Mouse (Mus musculus): ENCODE measurements around the gene Gpr87.
A peak's percentile ranks its signal among the peaks of the same experiment; 100 is the strongest.
"Not testable (repeated sequence)": the region's sequence is repeated elsewhere in the genome, so short reads cannot be mapped to it uniquely, and the experiment has no call there.

Gpr87 gene

DNA sequence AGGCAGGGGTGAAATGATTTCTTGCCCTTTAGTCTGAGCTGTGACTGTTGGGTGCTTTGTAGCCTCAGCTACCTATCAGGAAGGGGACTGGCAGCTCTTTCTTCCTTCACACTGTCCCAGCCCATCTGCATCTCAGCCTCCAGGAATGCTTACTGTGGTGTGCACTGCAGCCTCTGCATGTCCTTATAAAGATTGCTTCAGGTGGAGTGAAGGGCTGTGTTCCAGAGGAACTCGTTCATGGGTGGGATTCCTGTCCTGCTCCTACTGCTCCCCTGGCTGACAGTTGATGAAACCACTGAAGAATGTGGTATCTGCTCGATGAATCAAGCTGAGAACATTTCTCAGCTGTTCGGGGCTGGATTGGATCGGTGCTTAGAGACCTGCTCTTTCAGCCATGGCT is 7.6 kb downstream of the Gpr87 start:
- DNase-seq (ENCODE audit: low spot score in 2 of 2): no peak

DNA sequence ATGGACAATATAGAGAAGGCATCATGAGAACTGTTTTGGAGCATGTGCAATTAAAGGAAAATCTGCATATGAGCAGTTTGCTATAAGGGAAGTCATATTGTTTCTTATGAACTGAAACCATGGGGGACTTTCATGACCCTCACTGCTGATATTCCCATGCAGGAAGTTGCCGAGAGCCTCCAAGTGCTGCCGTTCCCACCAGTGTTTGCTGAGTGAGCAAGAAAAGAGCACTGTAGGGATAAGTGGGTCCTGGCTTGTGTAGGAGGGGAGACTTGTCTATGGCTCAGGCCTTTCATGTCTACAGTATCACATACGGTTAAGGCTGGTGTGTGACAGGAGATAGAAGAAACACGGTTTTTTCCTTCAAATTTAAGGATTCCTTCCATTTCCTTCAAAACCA is 9.2 kb downstream of the Gpr87 start:
- DNase-seq (ENCODE audit: low spot score in 2 of 2): no peak

- DNase-seq (ENCODE audit: low spot score in 2 of 2): no peak
Observed at GRCm38 (mm10) chr3:59182129-59182528, 12.8 kb downstream of the Gpr87 start.

- DNase-seq (ENCODE audit: low spot score in 2 of 2): no peak
Observed at GRCm38 (mm10) chr3:59181134-59181533, 13.8 kb downstream of the Gpr87 start.

DNA sequence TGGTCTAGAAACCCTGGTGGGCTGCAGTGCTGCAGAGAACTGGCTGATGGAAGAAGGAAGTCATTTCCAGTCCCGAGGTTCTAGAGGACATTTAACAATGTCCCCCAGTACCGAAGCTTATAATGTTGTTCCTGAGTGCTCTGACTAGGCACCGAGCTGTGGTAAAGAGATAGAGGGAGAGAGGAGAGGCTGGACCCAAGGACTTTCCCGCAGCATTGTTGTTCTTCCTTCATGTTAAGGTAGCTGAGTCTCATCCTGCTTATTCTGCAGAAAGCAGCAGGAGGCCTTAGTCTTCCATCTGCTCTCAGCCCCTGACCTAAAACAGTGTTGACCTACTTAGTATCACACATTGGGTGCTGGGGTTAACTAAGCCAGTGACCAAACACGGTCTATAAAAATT is 18.0 kb downstream of the Gpr87 start:
- DNase-seq (ENCODE audit: low spot score in 2 of 2): no peak

DNA sequence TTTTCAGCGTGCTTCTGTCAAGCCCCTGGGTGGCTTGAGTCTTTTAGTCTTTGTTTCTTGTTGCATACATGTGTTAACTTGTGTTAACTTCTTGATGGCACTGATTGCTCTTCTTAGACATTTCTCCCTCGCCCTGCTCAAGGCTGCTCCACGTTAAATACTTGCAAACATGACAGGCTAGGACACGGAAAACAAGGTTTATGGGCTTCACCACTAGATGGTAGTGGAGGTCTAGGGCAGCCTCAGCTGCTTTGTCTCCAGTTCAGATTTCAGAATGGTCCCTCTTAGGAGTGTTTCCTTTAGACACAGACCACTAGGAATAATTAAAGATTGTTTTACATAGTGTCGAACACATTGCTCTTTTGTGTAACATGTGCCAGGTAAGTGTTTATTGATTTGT is 19.7 kb downstream of the Gpr87 start:
- peak; percentile 33 to 65 for DNase-seq (ENCODE audit: low spot score in 2 of 2)

DNA sequence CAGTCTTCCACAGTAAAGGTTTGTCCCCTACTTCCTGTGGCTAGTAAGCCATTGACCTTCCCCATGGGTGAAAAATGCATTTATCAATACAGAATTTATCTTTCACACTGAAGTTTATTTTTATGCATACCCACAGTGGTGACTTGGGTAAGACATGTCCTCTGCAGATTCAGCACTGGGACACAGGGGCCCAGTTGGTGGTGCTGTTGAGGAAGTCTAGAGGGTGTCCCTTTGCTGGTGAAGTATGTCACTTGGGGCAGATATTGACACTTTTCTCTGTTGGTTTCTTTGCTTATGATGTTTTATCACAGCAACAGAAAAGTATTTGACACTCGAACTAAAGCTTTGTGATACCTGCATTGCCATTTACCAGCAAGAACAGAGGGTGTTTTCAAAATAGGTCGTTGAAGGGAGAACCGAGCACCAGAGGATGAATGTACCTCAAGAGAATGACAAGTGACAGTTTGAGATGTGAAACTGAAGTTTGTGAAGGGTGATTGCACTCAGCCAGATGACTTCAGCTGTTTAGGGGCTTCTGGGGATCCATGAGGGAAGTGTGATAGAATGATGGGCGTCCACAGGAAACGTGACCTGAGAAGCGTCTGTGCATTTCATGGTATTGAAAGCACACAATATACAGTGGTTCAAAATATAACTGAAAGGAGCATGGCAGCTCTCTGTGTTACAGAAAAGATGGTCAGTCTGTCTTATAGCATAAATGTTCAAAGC is 20.3 kb downstream of the Gpr87 start:
- DNase-seq (ENCODE audit: low spot score in 2 of 2): no peak

- DNase-seq (ENCODE audit: low spot score in 2 of 2): no peak
Observed at GRCm38 (mm10) chr3:59169921-59170627, 24.8 kb downstream of the Gpr87 start.

- DNase-seq (ENCODE audit: low spot score in 2 of 2): no peak
Observed at GRCm38 (mm10) chr3:59169215-59169614, 25.7 kb downstream of the Gpr87 start.

GRCm38 (mm10) chr3:59168476-59168875 is 26.4 kb downstream of the Gpr87 start:
- no peak for DNase-seq (ENCODE audit: low spot score in 2 of 2)

DNA sequence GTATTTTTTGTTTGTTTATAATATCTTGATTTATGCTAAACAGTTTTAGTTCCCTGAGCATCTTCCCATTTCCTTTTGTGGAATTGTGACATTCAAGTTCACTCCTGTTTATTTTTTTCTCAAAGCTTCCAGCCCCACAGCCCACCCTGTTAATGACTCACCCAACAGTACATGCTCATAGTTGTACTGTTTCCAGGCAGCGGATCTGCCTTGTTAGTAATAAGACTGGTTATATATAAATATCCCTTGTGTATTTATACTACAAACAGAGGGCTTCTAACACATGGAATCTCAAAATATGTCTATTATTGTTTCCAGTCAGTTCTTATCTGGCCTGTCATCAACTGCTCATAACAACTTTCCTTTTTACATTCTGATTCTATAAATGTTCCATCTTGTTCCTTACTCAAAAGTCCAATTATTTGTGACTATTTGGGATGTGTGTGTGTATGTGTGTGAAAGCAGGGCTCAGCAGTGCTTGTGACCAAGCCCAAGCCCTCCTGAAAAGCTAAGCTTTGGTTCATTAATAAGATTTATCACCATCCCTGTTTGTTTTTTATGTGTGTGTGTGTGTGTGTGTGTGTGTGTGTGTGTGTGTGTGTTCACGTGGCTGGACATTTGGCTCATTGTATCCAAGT is 27.4 kb downstream of the Gpr87 start:
- no peak for DNase-seq (ENCODE audit: low spot score in 2 of 2)

DNA sequence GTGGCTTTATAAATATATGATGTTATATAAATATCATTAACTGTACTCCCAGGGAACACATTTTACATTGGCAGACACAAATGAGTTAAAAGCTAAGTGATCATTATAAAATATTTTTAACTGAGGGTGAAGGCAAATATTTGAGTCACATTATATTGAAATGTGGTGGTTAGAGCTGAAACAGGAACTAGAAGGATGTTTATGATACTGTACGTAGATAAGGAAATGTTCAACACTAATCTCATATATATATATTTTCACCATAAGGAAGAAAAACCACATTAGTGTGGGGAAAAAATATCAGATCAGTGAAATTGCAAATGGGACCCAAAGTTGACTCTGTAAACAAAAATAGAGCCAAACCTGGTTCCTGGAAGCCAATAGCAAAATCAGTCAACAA is 34.4 kb downstream of the Gpr87 start:
- no peak for DNase-seq (ENCODE audit: low spot score in 2 of 2)

GRCm38 (mm10) chr3:59157048-59157447 is 37.9 kb downstream of the Gpr87 start:
- DNase-seq (ENCODE audit: low spot score in 2 of 2): no peak

GRCm38 (mm10) chr3:59155404-59155803 is 39.5 kb downstream of the Gpr87 start:
- peak; percentile 42 for DNase-seq (ENCODE audit: low spot score in 2 of 2)

DNA sequence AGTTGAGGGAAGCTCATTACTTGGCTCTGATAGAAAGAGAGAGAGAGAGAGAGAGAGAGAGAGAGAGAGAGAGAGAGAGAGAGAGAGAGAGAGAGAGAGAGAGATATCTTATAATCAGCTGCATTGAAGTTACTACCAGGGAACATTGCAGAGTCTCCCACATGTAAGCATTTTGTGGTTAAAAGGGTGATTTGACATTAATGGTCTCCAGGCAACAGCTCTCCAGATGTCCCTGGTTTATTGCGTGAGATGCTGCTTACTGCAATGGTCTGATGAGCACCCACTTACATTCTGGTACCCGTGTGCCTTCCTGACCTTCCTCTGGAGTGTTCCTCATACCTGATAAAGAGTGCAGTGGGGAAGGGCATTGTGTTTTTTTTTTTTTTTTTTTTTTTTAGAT is 40.0 kb downstream of the Gpr87 start:
- DNase-seq (ENCODE audit: low spot score in 2 of 2): no peak

DNA sequence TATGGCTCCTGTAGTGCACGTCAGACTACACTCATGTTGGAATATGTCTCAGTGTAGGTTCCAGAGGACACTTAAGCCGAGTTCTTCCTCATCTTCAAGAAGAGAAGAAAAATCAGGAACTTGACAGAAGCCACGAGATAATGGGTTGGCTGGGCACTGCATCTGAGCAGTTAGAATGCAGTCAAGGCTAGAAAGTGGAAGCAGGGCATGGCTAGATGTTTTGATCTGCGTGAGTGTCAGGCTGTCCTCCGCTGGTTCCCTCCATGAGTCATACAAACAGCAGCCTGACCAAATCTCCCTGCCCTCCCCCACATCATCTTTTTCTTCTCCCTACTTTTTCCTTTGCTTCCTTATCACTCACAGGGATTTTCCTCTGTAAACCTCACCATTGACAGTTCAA is 41.5 kb downstream of the Gpr87 start, which contains the start of gene P2ry14:
Gene P2ry14, minus strand, starts transcription at position 195 of the 400 bp plus-strand sequence.
- DNase-seq (ENCODE audit: low spot score in 2 of 2): no peak

DNA sequence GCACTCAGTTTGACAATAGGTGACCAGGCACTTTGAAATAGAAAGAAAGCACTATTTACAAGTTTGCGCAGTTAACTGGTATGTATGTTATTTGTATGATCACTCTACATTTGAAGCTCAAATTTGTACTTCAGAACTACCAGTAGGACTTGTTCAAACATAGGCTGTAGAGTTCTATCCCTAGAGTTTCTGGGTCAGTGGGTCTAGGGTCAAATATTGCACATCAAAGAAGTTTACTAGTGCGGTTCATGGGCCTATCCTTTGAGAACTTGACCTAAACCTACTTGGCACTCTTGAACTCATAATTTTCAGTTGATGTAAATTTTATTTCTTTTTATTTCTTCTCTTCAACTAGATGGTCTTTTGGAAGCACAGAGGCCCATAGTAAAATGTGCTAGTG is 44.3 kb downstream of the Gpr87 start:
- DNase-seq (ENCODE audit: low spot score in 2 of 2): no peak

DNA sequence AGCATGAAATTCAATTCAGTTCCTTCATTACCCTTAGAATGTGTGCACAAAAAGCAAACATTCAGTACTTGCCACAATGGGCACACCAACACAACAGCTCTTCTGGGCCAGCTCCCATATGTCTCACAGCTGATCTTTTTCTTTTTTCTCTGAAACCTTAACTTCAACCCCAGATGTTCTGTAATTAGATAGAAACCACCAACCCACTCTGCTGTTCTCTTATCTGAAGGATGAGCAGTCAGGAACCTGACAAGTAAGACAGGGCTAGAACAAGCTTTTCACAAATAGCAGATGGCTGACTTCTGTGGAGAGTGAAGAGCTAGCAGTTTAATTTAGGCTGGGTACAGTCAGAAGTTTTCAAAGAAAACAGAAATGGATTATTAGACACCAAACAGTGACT is 45.3 kb downstream of the Gpr87 start:
- peak in 1 of 2 experiments; percentile 39 for DNase-seq (ENCODE audit: low spot score in 2 of 2)

- no peak for DNase-seq (ENCODE audit: low spot score in 2 of 2)
Observed at GRCm38 (mm10) chr3:59145194-59145593, 49.7 kb downstream of the Gpr87 start.

- no peak for DNase-seq (ENCODE audit: low spot score in 2 of 2)
Observed at GRCm38 (mm10) chr3:59141507-59142305, 53.2 kb downstream of the Gpr87 start.

DNA sequence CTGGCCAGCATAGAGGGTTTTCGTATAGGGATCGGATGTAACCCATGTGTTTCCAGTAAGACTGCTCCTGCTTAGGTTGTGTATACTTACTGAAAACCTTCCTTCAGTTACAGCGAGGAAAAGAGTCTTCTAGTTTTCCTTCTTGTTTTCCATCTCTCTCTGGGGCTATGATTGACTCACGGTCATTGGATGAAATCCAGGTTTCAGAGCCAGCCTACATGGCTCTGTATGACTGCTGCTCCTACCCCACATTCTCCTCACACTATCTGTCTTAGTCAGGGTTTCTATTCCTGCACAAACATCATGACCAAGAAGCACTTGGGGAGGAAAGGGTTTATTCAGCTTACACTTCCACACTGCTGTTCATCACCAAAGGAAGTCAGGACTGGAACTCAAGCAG is 54.0 kb downstream of the Gpr87 start:
- not testable (repeated sequence) for DNase-seq (ENCODE audit: low spot score in 2 of 2)

DNA sequence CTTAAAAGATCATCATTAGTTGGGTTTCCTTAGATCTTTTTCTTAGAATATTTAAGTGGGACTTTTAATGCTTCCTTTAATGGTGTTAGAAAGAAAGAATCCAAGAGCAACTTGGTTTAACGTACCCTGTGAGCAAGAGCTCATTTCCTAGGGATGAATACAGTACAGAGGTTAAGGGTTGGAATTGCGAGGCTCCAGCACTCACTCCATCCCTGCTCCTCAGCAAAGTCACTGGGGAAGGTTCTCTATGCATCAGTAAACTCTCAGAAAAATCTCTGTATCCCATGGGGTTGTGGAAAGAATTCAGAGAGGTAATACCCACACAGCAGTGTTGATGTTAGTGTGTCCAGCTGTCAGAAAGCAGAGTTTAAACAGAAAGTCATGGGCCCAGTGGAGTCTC is 54.8 kb downstream of the Gpr87 start:
- no peak for DNase-seq (ENCODE audit: low spot score in 2 of 2)

All from frontal cortex, postnatal 36 days (tissue).